Mouse (Mus musculus): ENCODE measurements around the gene Camk1. TPM values are rescaled to one million over a fixed set of nuclear protein-coding genes. Genes with fewer than 3 reads are reported as not detected.

The Camk1 gene
- polyA plus RNA-seq, 1 experiment = 19.2 TPM

- H3K27ac ChIP-seq (ENCODE audit: insufficient read depth, low read depth, low read length) = no peak overlapping the region
- 88% methylated on average over 15 of the region's 15 CpGs for WGBS
- no peaks in the 10 kb centered on the region for H3K4me1 ChIP-seq (ENCODE audit: control insufficient read depth, insufficient read depth, insufficient read length, low read length)
- H3K27me3 ChIP-seq (ENCODE audit: control insufficient read depth, insufficient read depth, low read length) = no peaks in the 10 kb centered on the region
- no peak overlapping the region for H3K4me3 ChIP-seq (ENCODE audit: low read depth, low read length)
- no peaks in the 10 kb centered on the region for H3K36me3 ChIP-seq (ENCODE audit: control insufficient read depth, insufficient read depth, low read length)
- no peak for TF ChIP-seq CTCF (IDR thresholded peaks at IDR 0.05; ENCODE audit: extremely low read depth, insufficient read length, insufficient replicate concordance, low read depth, low read length)
- TF ChIP-seq POLR2A (IDR thresholded peaks at IDR 0.05; ENCODE audit: low read depth, low read length) = no peak
Observed at GRCm38 (mm10) chr6:113289346-113289745, 54.4 kb downstream of the Camk1 start.

GRCm38 (mm10) chr6:113287236-113287635 lies 56.5 kb downstream of the Camk1 start:
- no peak overlapping the region for H3K4me3 ChIP-seq (ENCODE audit: low read depth, low read length)
- TF ChIP-seq POLR2A (IDR thresholded peaks at IDR 0.05; ENCODE audit: low read depth, low read length) (no peak), CTCF (IDR thresholded peaks at IDR 0.05; ENCODE audit: extremely low read depth, insufficient read length, insufficient replicate concordance, low read depth, low read length) (no peak)
- H3K36me3 ChIP-seq (ENCODE audit: control insufficient read depth, insufficient read depth, low read length) = no peaks in the 10 kb centered on the region
- H3K27ac ChIP-seq (ENCODE audit: insufficient read depth, low read depth, low read length) = no peak overlapping the region
- peaks cover 5% of the 10 kb centered on the region for H3K4me1 ChIP-seq (ENCODE audit: control insufficient read depth, insufficient read depth, insufficient read length, low read length)
- WGBS = 75% methylated on average over 4 of the region's 4 CpGs
- H3K27me3 ChIP-seq (ENCODE audit: control insufficient read depth, insufficient read depth, low read length) = peaks cover 18% of the 10 kb centered on the region

GRCm38 (mm10) chr6:113286316-113286715 lies 57.5 kb downstream of the Camk1 start:
- Histone ChIP-seq H3K27ac (ENCODE audit: insufficient read depth, low read depth, low read length) (no peak overlapping the region), H3K4me1 (ENCODE audit: control insufficient read depth, insufficient read depth, insufficient read length, low read length) (peaks cover 5% of the 10 kb centered on the region), H3K36me3 (ENCODE audit: control insufficient read depth, insufficient read depth, low read length) (no peaks in the 10 kb centered on the region), H3K4me3 (ENCODE audit: low read depth, low read length) (no peak overlapping the region), H3K27me3 (ENCODE audit: control insufficient read depth, insufficient read depth, low read length) (peaks cover 20% of the 10 kb centered on the region)
- TF ChIP-seq POLR2A (IDR thresholded peaks at IDR 0.05; ENCODE audit: low read depth, low read length) (no peak), CTCF (IDR thresholded peaks at IDR 0.05; ENCODE audit: extremely low read depth, insufficient read length, insufficient replicate concordance, low read depth, low read length) (no peak)
- WGBS = 47% methylated on average over 1 of the region's 1 CpGs

- no peak overlapping the region for H3K27ac ChIP-seq (ENCODE audit: insufficient read depth, low read depth, low read length)
- no peaks in the 10 kb centered on the region for H3K36me3 ChIP-seq (ENCODE audit: control insufficient read depth, insufficient read depth, low read length)
- WGBS = 62% methylated on average over 3 of the region's 3 CpGs
- H3K27me3 ChIP-seq (ENCODE audit: control insufficient read depth, insufficient read depth, low read length) = peaks cover 20% of the 10 kb centered on the region
- TF ChIP-seq POLR2A (IDR thresholded peaks at IDR 0.05; ENCODE audit: low read depth, low read length) (no peak), CTCF (IDR thresholded peaks at IDR 0.05; ENCODE audit: extremely low read depth, insufficient read length, insufficient replicate concordance, low read depth, low read length) (no peak)
- no peak overlapping the region for H3K4me3 ChIP-seq (ENCODE audit: low read depth, low read length)
- H3K4me1 ChIP-seq (ENCODE audit: control insufficient read depth, insufficient read depth, insufficient read length, low read length) = peaks cover 5% of the 10 kb centered on the region
Observed at GRCm38 (mm10) chr6:113284931-113285330, 58.9 kb downstream of the Camk1 start.

Other genes with a start within 250 kb of the Camk1 start
- 0.15 and 0.43 TPM in 2 replicates for gene Lhfpl4, start 148.6 kb downstream of the Camk1 start, polyA plus RNA-seq (2012; rRNA removed)
- gene Mtmr14, start 106.1 kb downstream of the Camk1 start, polyA plus RNA-seq (2012; rRNA removed) = 23.3 and 66.0 TPM in 2 replicates
- gene Cpne9, start 61.7 kb downstream of the Camk1 start, polyA plus RNA-seq (2012; rRNA removed) = not detected in 2 replicates
- 7.4 and 12.9 TPM in 2 replicates for gene Brpf1, start 36.8 kb downstream of the Camk1 start, polyA plus RNA-seq (2012; rRNA removed)
- gene Ogg1, start 17.0 kb downstream of the Camk1 start, polyA plus RNA-seq (2012; rRNA removed) = 7.9 and 10.9 TPM in 2 replicates
- 10.9 and 24.5 TPM in 2 replicates for gene Tada3, start 33.9 kb upstream of the Camk1 start, polyA plus RNA-seq (2012; rRNA removed)
- 45.9 and 96.0 TPM in 2 replicates for gene Arpc4, start 34.1 kb upstream of the Camk1 start, polyA plus RNA-seq (2012; rRNA removed)
- gene Ttll3, start 45.3 kb upstream of the Camk1 start, polyA plus RNA-seq (2012; rRNA removed) = 5.9 and 14.9 TPM in 2 replicates
- 25.8 and 71.6 TPM in 2 replicates for gene Rpusd3, start 75.4 kb upstream of the Camk1 start, polyA plus RNA-seq (2012; rRNA removed)
- 156 and 346 TPM in 2 replicates for gene Cidec, start 91.8 kb upstream of the Camk1 start, polyA plus RNA-seq (2012; rRNA removed)
- gene Jagn1, start 98.6 kb upstream of the Camk1 start, polyA plus RNA-seq (2012; rRNA removed) = 36.9 and 39.4 TPM in 2 replicates
- gene Il17re, start 114.5 kb upstream of the Camk1 start, polyA plus RNA-seq (2012; rRNA removed) = 6.8 and 11.4 TPM in 2 replicates
- 189 and 786 TPM in 2 replicates for gene Il17rc, start 127.4 kb upstream of the Camk1 start, polyA plus RNA-seq (2012; rRNA removed)
- 5.7 and 6.6 TPM in 2 replicates for gene Creld1, start 139.3 kb upstream of the Camk1 start, polyA plus RNA-seq (2012; rRNA removed)
- gene Prrt3, start 157.9 kb upstream of the Camk1 start, polyA plus RNA-seq (2012; rRNA removed) = 0.05 TPM in 1 of 2 replicates, not detected in the other
- 13.9 and 19.7 TPM in 2 replicates for gene Emc3, start 187.7 kb upstream of the Camk1 start, polyA plus RNA-seq (2012; rRNA removed)
- gene Fancd2, start 187.7 kb upstream of the Camk1 start, polyA plus RNA-seq (2012; rRNA removed) = 0.93 and 1.2 TPM in 2 replicates

Data from small intestine, adult 2 months (tissue).